Mouse (Mus musculus) left cerebral cortex, postnatal 14 days (tissue): Measurements from ENCODE around the gene Psmb11. TPM values are rescaled to one million over a fixed set of nuclear protein-coding genes. Genes with fewer than 3 reads are reported as not detected.
"Not testable (repeated sequence)": the region's sequence is repeated elsewhere in the genome, so short reads cannot be mapped to it uniquely, and the experiment has no call there.

Experiments used
- DNase-seq, 2 experiments: peaks; one replicate each; pipeline ENCODE4 v3.0.0; 2021 to 2022; ENCODE audit warnings: low spot score in 2 of 2, mixed read lengths in 1 of 2
- intact Hi-C: fragments of 180-260 bp; cut with DNase I; formaldehyde crosslinking; loops from one replicate; pipeline ENCODE4 v1.15.1; 2025
- total RNA-seq, 2 experiments: library from RNA; stranded (reverse); gene quantifications; 2 replicates each; pipeline ENCODE4 v1.2.3; 2021

The Psmb11 gene
- total RNA-seq, 2 experiments from 2014 or later, result 0.30 TPM; not detected in 1

- intact Hi-C loops, result no loop called here
- DNase-seq, result no peak
Observed at GRCm38 (mm10) chr14:54601601-54602000, 19.6 kb upstream of the Psmb11 start.

DNA sequence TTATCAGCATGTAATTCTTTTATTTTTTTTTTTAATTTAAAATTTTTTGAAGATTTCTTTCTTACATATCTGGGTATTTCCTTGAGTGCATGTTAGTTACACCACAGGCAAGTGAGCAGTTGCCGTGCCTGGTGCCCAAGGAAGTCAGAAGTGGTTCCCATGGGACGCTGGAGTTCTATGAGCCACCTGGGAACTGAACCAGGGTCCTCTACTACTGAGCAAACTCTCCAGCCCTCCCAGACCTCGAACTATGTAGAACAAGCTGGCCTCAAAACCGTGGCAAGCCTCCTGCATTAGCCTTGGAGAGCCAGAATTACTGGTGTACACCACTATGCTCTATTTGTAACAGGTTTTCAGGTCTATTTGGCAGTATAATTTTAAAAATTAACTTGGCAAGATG, 18.6 kb upstream of the Psmb11 start:
- no peak for DNase-seq
- intact Hi-C loops, result no loop called here

DNA sequence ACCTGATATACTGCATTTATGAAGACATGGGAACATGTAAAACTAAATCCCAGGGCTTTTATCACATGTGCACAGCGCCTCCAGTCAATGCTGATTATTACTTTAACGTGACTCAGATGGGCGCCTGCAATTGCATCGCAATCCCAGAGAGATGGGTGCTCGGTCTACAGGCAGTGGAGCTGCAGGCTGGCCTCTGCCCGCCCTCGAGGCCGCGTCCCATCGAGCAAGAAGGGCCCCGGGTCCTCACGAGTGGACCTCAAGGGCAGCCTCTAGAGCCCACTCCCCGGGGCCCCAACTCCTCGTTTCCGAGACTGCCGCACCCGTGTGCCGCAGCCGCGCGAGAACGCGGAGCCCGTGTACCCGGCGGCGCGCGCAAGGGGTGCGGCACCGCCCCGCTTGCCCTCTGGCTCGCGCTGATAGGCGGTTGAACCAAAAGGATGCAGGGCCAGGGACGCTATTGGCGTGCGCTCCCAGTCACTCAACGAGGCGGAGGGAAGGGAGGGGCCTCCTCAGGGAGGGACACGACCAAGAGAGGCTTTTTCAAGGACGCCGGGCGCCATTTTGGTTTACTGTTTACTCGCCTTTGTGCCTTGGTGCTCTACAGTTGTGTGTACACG, 18.1 kb upstream of the Psmb11 start:
- intact Hi-C loops, result no loop called here
- peak; percentile 96 to 98 for DNase-seq

GRCm38 (mm10) chr14:54603686-54604085, 17.5 kb upstream of the Psmb11 start:
- intact Hi-C loops, result no loop called here
- no peak for DNase-seq

DNA sequence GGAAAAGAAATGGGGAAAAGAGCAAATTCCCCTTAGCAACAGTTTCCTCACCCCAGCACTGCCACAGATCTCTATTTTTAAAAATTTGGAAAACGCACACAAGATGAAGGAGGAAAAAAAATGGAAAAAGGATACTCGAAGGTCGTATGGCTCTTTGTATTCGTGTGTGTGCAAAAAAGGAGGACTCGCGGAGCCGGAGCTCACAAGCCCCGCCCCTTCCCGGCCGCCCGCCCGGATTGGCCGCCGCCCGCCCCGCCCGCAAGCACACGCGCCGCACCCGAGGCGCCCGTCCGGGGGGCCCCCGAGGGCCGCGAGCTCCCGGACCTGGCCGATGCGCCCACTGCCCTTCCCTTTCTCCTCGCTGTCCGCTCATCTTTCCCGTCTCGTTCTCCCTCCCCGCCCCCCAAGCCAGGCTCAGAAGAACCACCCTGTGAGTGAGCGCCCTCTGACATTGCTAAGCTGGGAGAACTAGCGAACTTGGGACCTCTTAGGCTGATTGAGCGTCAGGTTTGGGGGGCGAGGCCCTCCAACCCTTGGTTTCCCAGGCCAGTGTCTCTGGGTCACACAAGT, 15.4 kb upstream of the Psmb11 start, which contains the start of gene 4931414P19Rik:
TSS of gene 4931414P19Rik (minus strand) at position 242 of the 570 bp plus-strand sequence.
- intact Hi-C loops, result no loop called here
- peak; percentile 72 to 79 for DNase-seq

GRCm38 (mm10) chr14:54607226-54607625, 14.0 kb upstream of the Psmb11 start:
- intact Hi-C loops, result no loop called here
- no peak for DNase-seq

GRCm38 (mm10) chr14:54609245-54609644, 12.0 kb upstream of the Psmb11 start:
- intact Hi-C loops, result no loop called here
- no peak for DNase-seq

DNA sequence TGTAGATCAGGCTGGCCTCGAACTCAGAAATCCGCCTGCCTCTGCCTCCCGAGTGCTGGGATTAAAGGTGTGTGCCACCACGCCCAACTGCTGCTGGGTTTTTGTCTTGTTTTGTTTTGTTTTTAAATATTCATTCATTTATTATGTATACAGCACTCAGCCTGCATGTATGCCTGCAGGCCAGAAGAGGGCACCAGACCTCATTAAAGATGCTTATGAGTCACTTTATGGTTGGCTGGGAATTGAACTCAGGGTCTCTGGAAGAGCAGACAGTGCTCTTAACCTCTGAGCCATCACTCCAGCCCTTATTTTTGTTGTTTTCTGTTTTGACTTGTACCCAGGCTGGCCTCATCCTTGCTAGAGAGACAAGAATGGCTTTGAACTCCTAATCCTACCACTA, 11.3 kb upstream of the Psmb11 start:
- DNase-seq, result no peak
- intact Hi-C loops, result no loop called here

GRCm38 (mm10) chr14:54610648-54611047, 10.6 kb upstream of the Psmb11 start:
- peak in 1 of 2 experiments; percentile 57 for DNase-seq
- intact Hi-C loops, result no loop called here

- DNase-seq, intact Hi-C loops: not testable (repeated sequence)
Observed at GRCm38 (mm10) chr14:54614130-54614529, 7.1 kb upstream of the Psmb11 start.

DNA sequence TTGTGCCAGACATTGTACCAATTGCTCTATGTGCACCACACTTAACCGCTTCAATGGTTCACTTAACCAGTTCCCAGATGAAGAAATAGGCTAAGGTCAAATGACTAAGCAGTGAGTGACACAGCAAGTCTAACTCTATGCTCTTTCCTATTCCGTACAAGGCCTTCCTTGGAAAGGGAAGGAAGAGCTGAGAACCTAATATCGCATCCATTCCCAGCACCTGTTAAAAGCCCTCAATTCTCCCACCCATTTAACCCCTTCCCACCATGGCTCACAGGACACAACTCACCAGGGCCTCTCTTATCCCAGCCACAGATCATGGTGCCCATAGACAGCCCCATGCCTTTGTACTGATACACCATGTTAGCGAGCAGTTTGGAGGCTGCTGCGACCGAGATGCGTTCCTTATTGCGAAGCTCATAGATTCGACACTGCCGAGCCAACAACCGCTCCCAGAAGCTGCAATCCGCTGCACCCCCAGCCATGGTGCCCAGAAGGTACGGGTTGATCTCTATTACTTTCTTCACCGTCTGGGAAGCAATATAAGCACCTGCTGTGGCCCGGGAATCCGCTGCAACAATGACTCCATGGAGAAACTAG, 4.9 kb upstream of the Psmb11 start:
- intact Hi-C loops, result no loop called here

DNA sequence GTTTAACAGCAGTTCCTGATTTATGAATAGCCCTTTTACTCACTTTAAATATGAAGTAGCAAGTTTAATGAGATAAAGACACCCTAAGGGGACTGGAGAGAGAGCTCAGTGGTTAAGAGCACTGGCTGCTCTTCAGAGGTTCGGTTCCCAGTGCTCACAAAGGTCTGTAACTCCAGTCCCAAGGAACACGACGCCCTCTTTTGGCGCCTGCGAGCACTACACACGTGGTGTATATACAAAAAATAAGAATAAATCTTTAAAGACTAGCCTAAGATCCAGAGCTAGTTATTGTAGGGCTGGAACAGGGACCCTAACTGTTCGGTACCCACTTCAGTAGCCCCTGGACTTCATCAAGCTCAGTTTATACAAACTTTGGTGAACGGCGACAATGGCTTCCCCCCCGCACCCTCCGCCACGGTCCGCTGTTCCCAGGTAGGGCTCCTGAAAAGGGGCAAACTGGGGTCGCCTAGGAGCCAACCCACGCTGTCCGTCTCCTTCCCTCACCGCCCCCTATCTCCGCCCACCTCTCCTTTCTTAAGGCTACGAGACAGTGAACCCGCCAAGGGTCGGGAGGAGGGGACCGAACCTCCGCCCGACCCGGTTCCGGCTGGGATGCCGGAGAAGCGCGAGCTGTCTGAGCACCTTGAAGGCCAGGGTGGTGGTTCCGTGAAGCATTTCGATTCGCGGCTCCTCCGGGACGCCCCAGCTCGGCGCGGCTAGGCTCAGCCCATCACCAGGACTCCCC, 3.9 kb upstream of the Psmb11 start:
- DNase-seq, result no peak
- intact Hi-C loops, result no loop called here

More for the DNA sequence above, 4.9 kb upstream of the Psmb11 start:
- DNase-seq, result no peak

DNA sequence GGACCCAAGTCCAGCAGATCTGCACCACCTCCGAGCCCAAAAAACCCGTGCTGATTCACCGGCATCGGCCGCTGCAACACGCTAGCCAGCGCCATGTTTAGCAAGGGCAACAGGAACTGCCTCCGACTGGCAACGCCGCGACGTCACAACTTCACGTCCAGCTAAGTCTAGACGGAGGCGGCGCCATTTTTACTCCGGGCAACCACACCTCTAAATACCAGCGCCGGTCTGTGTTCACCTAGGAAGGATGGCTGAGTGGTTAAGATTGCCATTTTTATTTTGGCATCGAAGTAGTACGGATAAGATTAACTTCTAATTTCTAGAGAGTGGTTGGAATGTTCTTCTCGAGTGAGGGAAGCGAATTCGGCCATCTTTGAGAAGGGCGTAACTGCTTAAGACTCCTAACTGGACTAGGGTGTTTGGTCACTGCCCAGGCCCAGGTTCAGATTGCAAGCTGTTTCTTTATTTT, 3.3 kb upstream of the Psmb11 start, which contains the start of gene Psmb5:
TSS of gene Psmb5 (minus strand) at position 126 of the 469 bp plus-strand sequence.
- intact Hi-C loops, result no loop called here
- peak; percentile 88 to 90 for DNase-seq

DNA sequence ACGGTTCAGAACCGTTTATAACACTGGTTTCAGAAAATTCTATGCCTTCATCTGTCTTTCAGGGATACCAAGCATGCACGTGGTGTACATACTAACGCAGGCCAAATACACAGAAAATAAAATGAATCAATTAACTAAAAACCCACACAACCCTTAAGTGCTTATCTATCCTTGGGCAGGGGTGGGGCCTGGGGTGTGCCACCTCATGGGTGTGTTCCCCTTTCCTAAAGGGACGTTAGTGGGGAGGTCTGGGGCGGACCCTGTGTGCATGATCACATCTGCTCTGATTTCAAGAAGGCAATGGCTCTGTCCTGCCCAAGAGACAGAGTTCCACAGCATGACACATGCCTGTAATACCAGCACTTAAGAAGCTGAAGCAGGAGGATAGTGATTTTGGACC, 2.1 kb downstream of the Psmb11 start:
- intact Hi-C loops, result no loop called here
- DNase-seq, result no peak

DNA sequence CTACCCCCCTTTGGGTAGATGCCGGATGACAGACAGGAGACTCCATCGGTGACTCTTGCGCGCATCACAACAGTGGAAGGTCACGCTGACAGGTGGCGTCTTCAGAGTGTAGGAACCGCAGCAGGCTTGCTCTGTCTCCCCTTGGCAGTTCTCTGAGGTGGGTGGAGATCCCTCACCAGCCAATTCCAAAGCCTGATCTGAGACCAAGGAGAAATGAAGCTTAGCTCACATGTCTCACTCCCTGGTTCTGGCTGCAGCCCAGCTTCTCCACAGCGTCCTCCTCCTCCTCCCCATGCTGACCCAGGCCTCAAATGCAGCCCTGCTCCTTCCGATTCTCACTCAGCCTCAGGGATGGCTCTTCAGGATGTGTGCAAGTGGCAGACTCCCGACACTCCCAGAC, 3.7 kb downstream of the Psmb11 start:
- intact Hi-C loops, result no loop called here
- no peak for DNase-seq

GRCm38 (mm10) chr14:54628103-54628502, 6.9 kb downstream of the Psmb11 start:
- DNase-seq, result no peak
- intact Hi-C loops, result no loop called here

DNA sequence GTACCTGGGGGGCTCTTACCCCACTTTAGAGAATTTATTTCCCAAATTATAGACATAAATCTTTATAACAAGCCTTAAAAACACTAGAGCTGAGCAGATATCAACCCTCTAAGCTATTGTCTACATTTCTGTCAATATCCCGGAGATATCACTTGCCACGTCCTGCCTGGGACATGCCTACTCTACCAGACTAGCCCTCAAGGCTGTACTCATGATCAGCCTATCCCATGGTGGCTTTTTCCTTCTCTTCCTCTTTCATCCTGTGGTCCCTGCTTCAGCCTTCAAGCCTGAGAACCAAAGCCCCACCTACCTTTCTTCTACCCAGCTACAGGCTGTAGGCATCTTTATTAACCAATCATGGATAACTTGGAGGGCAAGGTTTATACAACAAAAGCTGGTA, 8.6 kb downstream of the Psmb11 start:
- intact Hi-C loops, result no loop called here
- no peak for DNase-seq

DNA sequence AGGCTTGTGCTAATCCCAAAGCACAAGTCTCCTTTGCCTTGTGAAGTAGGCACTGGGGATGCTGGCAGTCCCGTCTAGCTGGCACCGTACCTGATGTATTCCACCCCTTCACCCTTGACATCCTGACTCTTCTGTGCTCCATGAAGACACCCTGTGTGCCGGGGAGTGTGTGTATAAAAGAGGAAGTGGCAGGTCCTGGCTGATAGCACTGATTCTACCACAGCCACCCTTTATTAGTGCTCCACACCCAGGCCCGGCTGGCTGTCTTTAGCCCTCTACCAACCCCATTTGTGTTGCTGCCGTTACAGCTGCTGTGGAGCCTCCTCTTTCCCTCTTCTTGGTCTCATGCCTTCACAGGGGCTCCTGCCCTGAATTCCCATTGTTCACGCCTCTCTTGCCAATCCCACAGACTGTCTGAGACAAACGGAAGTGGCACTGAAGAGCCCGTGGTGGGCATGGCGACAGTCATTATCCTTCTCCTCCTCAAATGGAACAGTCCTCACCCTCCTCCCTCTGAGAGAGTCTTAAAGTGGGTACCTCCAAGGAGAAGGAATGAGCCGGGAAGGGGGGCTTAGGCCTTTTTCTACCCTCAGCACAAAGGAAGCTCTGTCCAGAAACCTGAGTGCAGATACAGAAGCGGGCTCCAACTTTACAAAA, 9.5 kb downstream of the Psmb11 start:
- no peak for DNase-seq
- intact Hi-C loops, result no loop called here

DNA sequence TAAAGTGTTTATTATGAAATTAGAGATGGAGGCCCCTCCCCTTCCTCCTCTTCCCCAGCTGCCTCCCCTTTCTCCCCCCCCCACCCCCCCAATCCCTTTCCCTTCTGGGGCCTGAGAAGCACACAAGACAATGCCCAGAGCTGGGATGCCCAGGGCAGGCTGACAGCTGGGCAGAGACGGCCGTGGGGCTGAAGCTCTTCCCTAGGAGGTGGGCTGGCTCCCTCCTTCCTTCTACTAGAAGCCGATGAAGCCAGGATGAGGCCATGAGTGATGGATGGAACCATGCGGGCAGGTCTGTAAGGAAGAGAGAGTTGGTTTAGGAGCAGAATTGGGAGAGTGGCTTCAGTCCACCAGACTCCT, 10.0 kb downstream of the Psmb11 start:
- intact Hi-C loops, result no loop called here
- no peak for DNase-seq

GRCm38 (mm10) chr14:54632252-54632651, 11.0 kb downstream of the Psmb11 start:
- intact Hi-C loops, result no loop called here
- DNase-seq, result no peak
